Mouse (Mus musculus): Measurements from ENCODE around the gene Gata3. TPM values are rescaled to one million over a fixed set of nuclear protein-coding genes. Genes with fewer than 3 reads are reported as not detected.

Gata3 gene
- 1.4 and 2.6 TPM in 2 replicates for polyA plus RNA-seq (2012; rRNA removed)

DNA sequence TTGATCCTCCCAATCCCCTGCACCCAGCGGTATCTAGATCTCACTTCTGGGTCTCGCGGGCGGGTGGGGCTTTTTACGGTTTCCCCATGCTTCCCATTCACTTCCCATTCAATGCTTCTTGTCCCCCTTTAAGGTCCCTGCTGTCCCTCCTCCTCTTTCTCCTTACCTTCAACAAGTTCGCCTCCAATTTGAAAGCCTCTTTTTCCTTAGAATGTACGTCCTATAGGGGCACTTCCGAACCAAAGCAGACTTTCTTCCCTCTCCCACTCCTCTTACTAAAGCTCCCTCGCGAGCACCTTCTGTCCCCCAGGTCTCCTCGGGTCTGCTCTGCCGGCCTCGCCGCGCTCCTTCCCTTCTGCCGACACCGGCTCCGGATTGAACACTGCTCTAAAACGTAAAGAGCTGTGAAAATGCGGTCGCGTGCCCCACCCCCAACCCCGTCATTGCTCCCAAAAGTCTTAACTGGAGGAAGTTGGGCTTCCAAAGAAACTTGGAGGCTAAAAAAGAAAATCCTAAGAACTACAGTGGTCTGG, at the start of gene Gata3:
Gata3 (minus strand) TSS at position 384 of the 533 bp plus-strand sequence.

DNA sequence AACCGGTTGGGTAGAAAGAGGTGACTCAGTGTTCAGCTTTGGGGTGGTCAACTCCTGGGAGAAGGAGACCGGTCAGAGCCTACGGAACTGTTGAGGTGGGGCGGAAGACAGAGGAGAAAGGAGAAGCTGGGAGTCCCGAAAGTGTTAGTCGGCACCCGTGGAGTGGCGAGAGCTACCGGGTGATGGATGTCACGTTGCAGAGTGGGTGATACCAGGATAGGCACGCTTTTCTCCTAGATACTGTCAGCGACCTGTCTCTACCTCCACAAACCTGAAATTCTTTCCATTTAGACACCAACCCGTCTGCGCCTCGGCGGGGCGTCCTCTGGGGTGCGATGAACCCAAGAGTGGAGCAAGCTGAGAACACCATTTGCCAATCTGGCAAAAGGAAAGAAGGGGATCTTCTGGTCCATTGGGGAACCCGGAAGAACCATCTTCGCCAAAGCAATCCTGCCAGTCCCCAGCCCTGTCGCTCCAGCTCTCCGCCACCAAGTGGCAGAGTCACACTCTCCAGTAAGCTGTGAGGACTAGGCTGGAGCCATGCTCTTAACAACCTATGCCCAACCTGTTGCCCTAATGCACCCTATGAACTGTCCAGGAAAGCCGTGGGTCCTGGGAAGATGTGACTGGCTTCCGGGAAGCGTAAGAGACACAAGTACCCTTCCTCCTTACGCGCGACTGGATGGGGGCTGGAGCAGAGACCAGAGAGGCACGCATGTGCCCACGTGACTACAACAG, 752 bp downstream of the Gata3 start, which contains the start of gene 9230102O04Rik:
9230102O04Rik (minus strand) TSS at position 628 of the 738 bp plus-strand sequence.

DNA sequence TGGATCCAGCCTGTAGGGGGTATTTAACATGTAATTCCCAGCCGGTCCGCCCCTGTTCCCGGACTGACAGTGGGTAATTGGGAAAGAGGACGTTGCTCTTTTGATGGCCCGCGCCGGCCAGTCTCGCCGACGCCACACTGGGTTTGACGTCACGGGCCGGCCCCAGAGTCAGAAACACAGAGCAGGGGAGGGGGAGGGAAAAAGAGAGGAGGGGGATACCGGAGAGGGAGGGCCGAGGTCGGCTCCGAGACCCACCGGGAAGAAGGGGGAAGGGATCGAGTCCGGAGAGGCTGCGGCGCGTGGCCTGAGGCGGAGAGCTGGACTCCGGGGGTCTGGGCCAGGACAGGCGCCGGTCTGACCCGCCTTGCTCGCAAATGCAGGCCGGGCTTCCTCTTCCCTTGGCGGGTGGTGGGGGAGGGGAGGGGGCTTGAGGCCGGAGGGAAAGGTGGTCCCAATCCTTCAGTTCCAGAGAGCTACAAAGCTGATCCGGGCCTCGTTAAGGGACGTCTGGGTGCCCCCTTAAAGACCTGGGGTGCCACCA, 8.7 kb downstream of the Gata3 start, which contains the start of gene 4930412O13Rik:
4930412O13Rik (plus strand) TSS at position 202 of the 541 bp plus-strand sequence.

Other genes with a start within 250 kb of the Gata3 start
- gene 4930412O13Rik, start 8.8 kb downstream of the Gata3 start, polyA plus RNA-seq (2012; rRNA removed): not detected in 2 replicates
- gene 9230102O04Rik, start 494 bp downstream of the Gata3 start, polyA plus RNA-seq (2012; rRNA removed): not detected in 2 replicates
- gene Taf3, start 158.6 kb upstream of the Gata3 start, polyA plus RNA-seq (2012; rRNA removed): 1.9 and 4.0 TPM in 2 replicates
- gene Atp5c1, start 190.5 kb upstream of the Gata3 start, polyA plus RNA-seq (2012; rRNA removed): 133 and 139 TPM in 2 replicates
- 0.17 and 0.53 TPM in 2 replicates for gene Kin, start 190.6 kb upstream of the Gata3 start, polyA plus RNA-seq (2012; rRNA removed)
- 1.1 and 1.5 TPM in 2 replicates for gene Itih2, start 241.4 kb upstream of the Gata3 start, polyA plus RNA-seq (2012; rRNA removed)

Data from stomach, adult 2 months (tissue).